Mouse (Mus musculus): Measurements from ENCODE around the gene Utp3.

DNA sequence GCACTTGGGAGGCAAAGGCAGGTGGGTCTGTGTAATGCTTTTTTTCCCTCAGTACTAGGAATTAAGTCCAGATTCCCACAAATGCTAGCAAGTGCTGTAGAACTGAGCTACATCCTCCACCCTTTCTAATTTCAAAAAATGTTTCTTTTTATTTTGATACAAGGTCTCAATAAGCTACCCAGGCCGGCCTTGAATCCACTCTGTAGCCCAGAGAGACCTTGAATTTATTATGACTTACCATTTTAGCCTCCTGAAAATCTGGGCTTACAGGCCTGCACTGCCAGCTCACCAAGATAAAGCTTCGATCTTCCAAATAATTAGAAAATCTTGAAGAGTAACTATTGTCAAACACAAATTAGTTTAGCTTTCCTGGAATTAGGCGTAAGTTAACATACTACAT is 49.8 kb downstream of the Utp3 start:
- TF ChIP-seq CTCF (IDR thresholded peaks at IDR 0.05; ENCODE audit: extremely low read depth, insufficient read depth, insufficient read length, insufficient replicate concordance): no peak
- no peak for TF ChIP-seq POLR2A (IDR thresholded peaks at IDR 0.05; ENCODE audit: low read depth, low read length)
